10 mouse cellular contexts compared by ENCODE assay signal in the genomic region with DNA sequence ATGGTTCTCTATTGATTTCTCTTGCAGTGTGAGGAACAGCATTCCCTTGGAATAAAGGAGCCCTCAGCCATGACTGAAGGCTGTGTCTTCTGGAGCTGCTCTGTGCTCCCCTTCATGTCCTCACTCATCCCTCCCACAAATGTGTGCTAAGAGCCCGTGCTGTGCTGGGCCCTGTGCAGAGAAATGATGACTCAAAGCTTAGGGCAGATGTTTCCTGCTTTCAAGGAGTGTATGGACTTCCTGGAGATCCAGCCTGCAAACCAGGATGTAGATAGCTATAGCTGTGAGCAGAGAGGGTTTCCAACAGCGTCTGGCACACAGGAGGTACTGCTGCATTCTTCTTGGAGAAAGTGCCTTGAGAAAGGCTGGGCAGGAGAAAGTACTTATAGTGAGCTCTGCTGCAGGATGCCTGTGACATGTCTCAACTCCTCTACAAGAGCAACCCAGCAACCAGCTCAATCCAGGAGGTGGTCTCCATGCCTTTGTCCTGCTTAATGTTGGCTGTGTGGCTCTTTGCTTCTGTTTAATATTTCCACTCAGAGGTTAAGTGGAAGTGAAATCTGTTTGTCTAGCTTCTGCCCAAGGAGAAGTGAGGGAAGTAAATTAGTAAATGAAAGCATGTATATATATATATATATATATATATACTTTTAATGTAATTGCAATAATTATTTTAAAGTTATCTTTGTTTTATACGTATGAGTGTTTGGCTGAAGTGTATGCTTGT. TPM values are rescaled to one million over a fixed set of nuclear protein-coding genes. Genes with fewer than 3 reads are reported as not detected.
A peak's percentile ranks its signal among the peaks of the same experiment; 100 is the strongest.
DNase-seq lines count a peak whose midpoint lies in the region; ATAC-seq and TF ChIP-seq lines count a peak whose summit lies in the region.
"Had no signal": no experiment of that assay in that cellular context is flagged by ENCODE, and none has a peak within 500 bp of the region (broad histone marks: within the 10 kb centered on the region; RNA-seq: fewer than 3 reads in every experiment).

No protein-coding gene starts in this region.

- H3K4me3 ChIP-seq in embryonic facial prominence, embryonic 14.5 days (ENCODE audit: low read depth, low read length), result no peak overlapping the region
- no peak overlapping the region for H3K4me3 ChIP-seq in embryonic facial prominence, embryonic 10.5 days
- H3K4me3 ChIP-seq in lung, postnatal 0 days (ENCODE audit: low read depth, low read length), result no peak overlapping the region
- H3K4me3 ChIP-seq in hindbrain, embryonic 16.5 days (ENCODE audit: low read length), result no peak overlapping the region
- H3K4me3 ChIP-seq: left cerebral cortex, adult 2 months had no signal

- TF ChIP-seq EP300 in lung, postnatal 0 days (IDR thresholded peaks at IDR 0.05), result peak; percentile 51; the same call in 1 of the 2 replicates

- 68% methylated on average over 3 of the region's 3 CpGs for WGBS in embryonic facial prominence, embryonic 14.5 days
- WGBS in embryonic facial prominence, embryonic 10.5 days, result 75% methylated on average over 3 of the region's 3 CpGs
- WGBS in lung, postnatal 0 days, result 50% methylated on average over 3 of the region's 3 CpGs
- 80% methylated on average over 3 of the region's 3 CpGs for WGBS in hindbrain, embryonic 16.5 days

- no peaks in the 10 kb centered on the region for H3K27me3 ChIP-seq in embryonic facial prominence, embryonic 14.5 days (replicated peaks; ENCODE audit: control insufficient read depth, insufficient read depth, low read length)
- no peaks in the 10 kb centered on the region for H3K27me3 ChIP-seq in embryonic facial prominence, embryonic 10.5 days (replicated peaks; ENCODE audit: low read depth, poor library complexity, severe bottlenecking)
- no peaks in the 10 kb centered on the region for H3K27me3 ChIP-seq in lung, postnatal 0 days (replicated peaks; ENCODE audit: insufficient read depth, low read length)
- H3K27me3 ChIP-seq in hindbrain, embryonic 16.5 days (replicated peaks; ENCODE audit: control insufficient read depth, insufficient read depth, low read length), result no peaks in the 10 kb centered on the region

- no peaks in the 10 kb centered on the region for H3K9me3 ChIP-seq in embryonic facial prominence, embryonic 14.5 days (ENCODE audit: control insufficient read depth, low read length)
- no peaks in the 10 kb centered on the region for H3K9me3 ChIP-seq in embryonic facial prominence, embryonic 10.5 days
- no peaks in the 10 kb centered on the region for H3K9me3 ChIP-seq in lung, postnatal 0 days (ENCODE audit: low read length)
- H3K9me3 ChIP-seq in hindbrain, embryonic 16.5 days (ENCODE audit: control insufficient read depth, low read length), result no peaks in the 10 kb centered on the region

- TF ChIP-seq CTCF in lung, postnatal 0 days (IDR thresholded peaks at IDR 0.05), result no peak

- H3K9ac ChIP-seq in embryonic facial prominence, embryonic 14.5 days (ENCODE audit: low read depth, low read length), result no peak overlapping the region
- H3K9ac ChIP-seq in lung, postnatal 0 days (replicated peaks; ENCODE audit: low read depth), result no peak overlapping the region
- H3K9ac ChIP-seq in hindbrain, embryonic 16.5 days (ENCODE audit: low read depth, low read length), result no peak overlapping the region

- no peaks in the 10 kb centered on the region for H3K36me3 ChIP-seq in embryonic facial prominence, embryonic 14.5 days (ENCODE audit: control insufficient read depth, insufficient read depth, low read length)
- H3K36me3 ChIP-seq in embryonic facial prominence, embryonic 10.5 days (replicated peaks), result no peaks in the 10 kb centered on the region
- H3K36me3 ChIP-seq in lung, postnatal 0 days (ENCODE audit: insufficient read depth, low read length), result no peaks in the 10 kb centered on the region
- no peaks in the 10 kb centered on the region for H3K36me3 ChIP-seq in hindbrain, embryonic 16.5 days (ENCODE audit: control insufficient read depth, insufficient read depth, low read length)

- H3K4me1 ChIP-seq in embryonic facial prominence, embryonic 14.5 days (ENCODE audit: control insufficient read depth, insufficient read depth, low read length), result no peaks in the 10 kb centered on the region
- no peaks in the 10 kb centered on the region for H3K4me1 ChIP-seq in embryonic facial prominence, embryonic 10.5 days
- H3K4me1 ChIP-seq in lung, postnatal 0 days (ENCODE audit: insufficient read depth, low read depth, low read length), result no peaks in the 10 kb centered on the region
- H3K4me1 ChIP-seq in hindbrain, embryonic 16.5 days (ENCODE audit: control insufficient read depth, insufficient read depth, low read depth, low read length), result no peaks in the 10 kb centered on the region

- 0 out of 2 replicates have a peak, but pooled peaks have one; percentile 18 for ATAC-seq in embryonic facial prominence, embryonic 14.5 days (ENCODE audit: low read depth)
- ATAC-seq in lung, postnatal 0 days, result peak; percentile 87
- ATAC-seq in hindbrain, embryonic 16.5 days, result peak; percentile 69

- H3K27ac ChIP-seq in embryonic facial prominence, embryonic 14.5 days (replicated peaks; ENCODE audit: low read depth, low read length), result no peak overlapping the region
- H3K27ac ChIP-seq in embryonic facial prominence, embryonic 10.5 days (replicated peaks), result no peak overlapping the region
- H3K27ac ChIP-seq in lung, postnatal 0 days (ENCODE audit: low read length), result no peak overlapping the region
- no peak overlapping the region for H3K27ac ChIP-seq in hindbrain, embryonic 16.5 days (ENCODE audit: low read depth, low read length)
- H3K27ac ChIP-seq: left cerebral cortex, adult 2 months had no signal

- H3K4me2 ChIP-seq in embryonic facial prominence, embryonic 14.5 days (ENCODE audit: low read depth, low read length), result no peak overlapping the region
- no peak overlapping the region for H3K4me2 ChIP-seq in lung, postnatal 0 days (replicated peaks; ENCODE audit: low read depth, low read length)
- H3K4me2 ChIP-seq in hindbrain, embryonic 16.5 days (ENCODE audit: low read length), result no peak overlapping the region

- peak; percentile 43 for DNase-seq in embryonic facial prominence, embryonic 14.5 days (ENCODE audit: low spot score)
- DNase-seq in embryonic facial prominence, embryonic 10.5 days (ENCODE audit: low spot score), result no peak
- peak; percentile 58 for DNase-seq in lung, postnatal 0 days (ENCODE audit: low spot score)
- DNase-seq in lung, postnatal 14 days, result no peak
- peak; percentile 47 for DNase-seq in skeletal muscle tissue, adult 2 months (ENCODE audit: low read depth, low spot score)
- no peak for DNase-seq in T-cell, adult 2 months (ENCODE audit: low spot score)
- no peak for DNase-seq in left cerebral cortex, adult 9 months (ENCODE audit: low spot score in 2 of 2)
- DNase-seq: B cell, adult 2 months had no signal

RNA-seq across cellular contexts. Expression of gene Tmem236, which starts 8.5 kb away (rescaled TPM):
- 0.04 TPM in 1 of 2 replicates, not detected in the other for polyA plus RNA-seq in embryonic facial prominence, embryonic 14.5 days (2014; fragmentation: Nextera tagmentation; extraction: Ambion mirVana)
- polyA plus RNA-seq in embryonic facial prominence, embryonic 10.5 days (2016; fragmentation: Nextera tagmentation; extraction: Ambion mirVana), result 0.04 TPM in 1 of 2 replicates, not detected in the other
- 0.07 TPM in 1 of 2 replicates, not detected in the other for polyA plus RNA-seq in lung, postnatal 0 days (2015; fragmentation: Nextera tagmentation; extraction: Ambion mirVana)
- 0.06 and 0.30 TPM in 2 replicates for polyA plus RNA-seq in hindbrain, embryonic 16.5 days (2015; fragmentation: Nextera tagmentation; extraction: Ambion mirVana)

Comparison
In these comparisons a context has a peak if more than half of its experiments do, and no peak if none do; other contexts are left out.
1. DNase-seq: peak in embryonic facial prominence, embryonic 14.5 days (single experiment), lung, postnatal 0 days (single experiment) and skeletal muscle tissue, adult 2 months (single experiment); none in embryonic facial prominence, embryonic 10.5 days (single experiment), lung, postnatal 14 days (single experiment), T-cell, adult 2 months (single experiment) and left cerebral cortex, adult 9 months (0 of 2).
2. ATAC-seq: peak in every context shown above with its lines; median percentile 87 in lung, postnatal 0 days; 69 in hindbrain, embryonic 16.5 days; 18 in embryonic facial prominence, embryonic 14.5 days.